ENCODE assay signal across 27 mouse cellular contexts in genomic region chr10:38823741-38824140, GRCm38 (mm10). TPM values are rescaled to one million over a fixed set of nuclear protein-coding genes. Genes with fewer than 3 reads are reported as not detected.
DNase-seq lines count a peak whose midpoint lies in the region; ATAC-seq and TF ChIP-seq lines count a peak whose summit lies in the region.
"Had no signal": no experiment of that assay in that cellular context is flagged by ENCODE, and none has a peak within 500 bp of the region (broad histone marks: within the 10 kb centered on the region; RNA-seq: fewer than 3 reads in every experiment).

No protein-coding gene starts in this region.

- H3K36me3 ChIP-seq in embryonic facial prominence, embryonic 14.5 days (ENCODE audit: control insufficient read depth, insufficient read depth, low read length): no peaks in the 10 kb centered on the region
- no peaks in the 10 kb centered on the region for H3K36me3 ChIP-seq in limb, embryonic 12.5 days
- H3K36me3 ChIP-seq in forebrain, postnatal 0 days (ENCODE audit: insufficient read depth): no peaks in the 10 kb centered on the region
- H3K36me3 ChIP-seq: forebrain, embryonic 12.5 days; G1E; heart, embryonic 10.5 days; hindbrain, embryonic 12.5 days had no signal

- no peak for TF ChIP-seq CTCF in forebrain, postnatal 0 days (IDR thresholded peaks at IDR 0.05; ENCODE audit: low read depth)

- no peak overlapping the region for H3K4me3 ChIP-seq in embryonic facial prominence, embryonic 14.5 days (ENCODE audit: low read depth, low read length)
- H3K4me3 ChIP-seq in limb, embryonic 12.5 days (replicated peaks): no peak overlapping the region
- H3K4me3 ChIP-seq in forebrain, postnatal 0 days (ENCODE audit: low read depth, low read length): no peak overlapping the region
- H3K4me3 ChIP-seq: forebrain, embryonic 12.5 days; gastrocnemius, adult 2 months; heart, embryonic 10.5 days; hindbrain, embryonic 12.5 days had no signal

- peaks cover 28% of the 10 kb centered on the region; the same call in 1 of the 2 replicates for H3K9me3 ChIP-seq in embryonic facial prominence, embryonic 14.5 days (ENCODE audit: control insufficient read depth, low read length)
- H3K9me3 ChIP-seq in limb, embryonic 12.5 days: peaks cover 20% of the 10 kb centered on the region
- no peaks in the 10 kb centered on the region for H3K9me3 ChIP-seq in forebrain, postnatal 0 days (ENCODE audit: low read length)
- H3K9me3 ChIP-seq: G1E had no signal

- H3K4me1 ChIP-seq in embryonic facial prominence, embryonic 14.5 days (ENCODE audit: control insufficient read depth, insufficient read depth, low read length): no peaks in the 10 kb centered on the region
- H3K4me1 ChIP-seq in limb, embryonic 12.5 days (replicated peaks): no peaks in the 10 kb centered on the region
- no peaks in the 10 kb centered on the region for H3K4me1 ChIP-seq in forebrain, postnatal 0 days (ENCODE audit: insufficient read depth)
- H3K4me1 ChIP-seq: forebrain, embryonic 12.5 days; heart, embryonic 10.5 days; hindbrain, embryonic 12.5 days had no signal

- peak; percentile 12 for DNase-seq in embryo, embryonic 11 days
- no peak for DNase-seq in embryo, embryonic 10 days (ENCODE audit: low spot score)
- peak; percentile 71 for DNase-seq in embryonic facial prominence, embryonic 14.5 days (ENCODE audit: low spot score)
- peak; percentile 34 for DNase-seq in skeletal muscle tissue, adult 2 months (ENCODE audit: low read depth, low spot score)
- DNase-seq in layer of hippocampus, postnatal 36 days: no peak
- no peak for DNase-seq in forebrain, postnatal 0 days
- no peak for DNase-seq in urinary bladder, adult 18-20 months (ENCODE audit: low spot score in 2 of 2)
- DNase-seq: adrenal gland, postnatal 14 days; B cell, adult 2 months; cerebellum, adult 11-12 months; cerebellum, adult 9-10 months; cerebellum, postnatal 25 days; gastrocnemius, adult 2 months; gastrocnemius, postnatal 25 days; heart, postnatal 10 days; heart, postnatal 4 days had no signal

- WGBS in embryonic facial prominence, embryonic 14.5 days: 19% methylated on average over 1 of the region's 1 CpGs
- WGBS in limb, embryonic 12.5 days: 26% methylated on average over 1 of the region's 1 CpGs
- WGBS in forebrain, postnatal 0 days: 57% methylated on average over 1 of the region's 1 CpGs

- no peak overlapping the region for H3K9ac ChIP-seq in embryonic facial prominence, embryonic 14.5 days (ENCODE audit: low read depth, low read length)
- no peak overlapping the region for H3K9ac ChIP-seq in limb, embryonic 12.5 days (replicated peaks)
- no peak overlapping the region for H3K9ac ChIP-seq in forebrain, postnatal 0 days
- H3K9ac ChIP-seq: forebrain, embryonic 12.5 days; hindbrain, embryonic 12.5 days had no signal

- peak overlapping the region; percentile 59 for H3K27ac ChIP-seq in embryonic facial prominence, embryonic 14.5 days (replicated peaks; ENCODE audit: low read depth, low read length)
- peak overlapping the region; percentile 62 for H3K27ac ChIP-seq in limb, embryonic 12.5 days
- H3K27ac ChIP-seq in forebrain, postnatal 0 days (ENCODE audit: low read depth, low read length): no peak overlapping the region
- H3K27ac ChIP-seq: forebrain, embryonic 12.5 days; heart, embryonic 10.5 days; hindbrain, embryonic 12.5 days had no signal

- H3K27me3 ChIP-seq in embryonic facial prominence, embryonic 14.5 days (replicated peaks; ENCODE audit: control insufficient read depth, insufficient read depth, low read length): no peaks in the 10 kb centered on the region
- H3K27me3 ChIP-seq in limb, embryonic 12.5 days: no peaks in the 10 kb centered on the region
- no peaks in the 10 kb centered on the region for H3K27me3 ChIP-seq in forebrain, postnatal 0 days (ENCODE audit: insufficient read depth, low read length)
- H3K27me3 ChIP-seq: forebrain, embryonic 12.5 days; hindbrain, embryonic 12.5 days had no signal

- H3K4me2 ChIP-seq in embryonic facial prominence, embryonic 14.5 days (ENCODE audit: low read depth, low read length): no peak overlapping the region
- no peak overlapping the region for H3K4me2 ChIP-seq in limb, embryonic 12.5 days
- no peak overlapping the region for H3K4me2 ChIP-seq in forebrain, postnatal 0 days (ENCODE audit: low read depth)
- H3K4me2 ChIP-seq: forebrain, embryonic 12.5 days; hindbrain, embryonic 12.5 days had no signal

- 0 out of 2 replicates have a peak, but pooled peaks have one; percentile 12 for ATAC-seq in embryonic facial prominence, embryonic 14.5 days (ENCODE audit: low read depth)
- ATAC-seq in limb, embryonic 12.5 days (ENCODE audit: insufficient number of reproducible peaks, insufficient read depth, low FRiP score, low TSS enrichment, low read depth): no peak
- ATAC-seq in forebrain, postnatal 0 days: no peak
- ATAC-seq: CD4-positive, CD25-positive, alpha-beta regulatory T cell, adult 4 months; forebrain, embryonic 16.5 days; hindbrain, embryonic 16.5 days; inflammation-experienced regulatory T-cells, adult 6 months had no signal

RNA-seq across cellular contexts. Expression of gene Rfpl4b, which starts 2.2 kb away (rescaled TPM):
- not detected in 2 replicates for polyA plus RNA-seq in embryonic facial prominence, embryonic 14.5 days (2014; fragmentation: Nextera tagmentation; extraction: Ambion mirVana)
- not detected in 2 replicates for polyA plus RNA-seq in limb, embryonic 12.5 days (2016; fragmentation: Nextera tagmentation; extraction: Ambion mirVana)
- total RNA-seq in layer of hippocampus, postnatal 36 days (2021): not detected
- total RNA-seq in forebrain, postnatal 0 days (2014; rRNA removed): not detected in 2 replicates
- not detected in 2 replicates for polyA plus RNA-seq in forebrain, postnatal 0 days (2015; fragmentation: Nextera tagmentation; extraction: Ambion mirVana)
- total RNA-seq: adrenal gland, postnatal 14 days; gastrocnemius, adult 2 months; gastrocnemius, postnatal 25 days; granulocyte monocyte progenitor cell, adult 5-6 weeks; heart, postnatal 10 days; heart, postnatal 4 days had no signal
- polyA plus RNA-seq: CD4-positive, CD25-positive, alpha-beta regulatory T cell, adult 4 months; forebrain, embryonic 12.5 days; forebrain, embryonic 16.5 days; G1E; heart, embryonic 10.5 days; heart, embryonic 14.5 days; hindbrain, embryonic 12.5 days; hindbrain, embryonic 16.5 days; inflammation-experienced regulatory T-cells, adult 6 months had no signal

Comparison
In these comparisons a context has a peak if more than half of its experiments do, and no peak if none do; other contexts are left out.
1. DNase-seq: peak in embryo, embryonic 11 days (single experiment), embryonic facial prominence, embryonic 14.5 days (single experiment) and skeletal muscle tissue, adult 2 months (single experiment); none in embryo, embryonic 10 days (single experiment), layer of hippocampus, postnatal 36 days (0 of 2), forebrain, postnatal 0 days (single experiment) and urinary bladder, adult 18-20 months (0 of 2).